Mouse (Mus musculus): ENCODE measurements around the gene Cxcl13.

GRCm38 (mm10) chr5:96009076-96009475 lies 52.3 kb downstream of the Cxcl13 start:
- TF ChIP-seq GATA1 (IDR thresholded peaks at IDR 0.05; ENCODE audit: low read length) = no peak
- no peak for TF ChIP-seq TAL1 (IDR thresholded peaks at IDR 0.05; ENCODE audit: low read length)
